Mouse (Mus musculus) hindbrain, embryonic 16.5 days (tissue): ENCODE measurements around the gene Zfp422. TPM values are rescaled to one million over a fixed set of nuclear protein-coding genes. Genes with fewer than 3 reads are reported as not detected.
"Not testable (repeated sequence)": the region's sequence is repeated elsewhere in the genome, so short reads cannot be mapped to it uniquely, and the experiment has no call there.

Source experiments
- ATAC-seq: fragments of 200-750 bp; cut with Nextera tagmentation; 2 replicates; pipeline ENCODE4 v1.8.0; 2017; ENCODE audit warnings: moderate TSS enrichment, moderate library complexity
- H3K27ac ChIP-seq: fragments of 300-500 bp; sonication (generic); 2 replicates; pipeline ENCODE4 v1.5.1; 2014; ENCODE audit warnings: low read depth, mild to moderate bottlenecking, control low read depth, low read length, moderate library complexity
- H3K27me3 ChIP-seq: fragments of 300-500 bp; sonication (generic); replicated peaks from 2 replicates; pipeline ENCODE4 v1.6.1; 2014; ENCODE audit warnings: low read length; ENCODE audit not compliant: control insufficient read depth, insufficient read depth
- H3K36me3 ChIP-seq: fragments of 300-500 bp; sonication (generic); 2 replicates; pipeline ENCODE4 v1.6.1; 2014; ENCODE audit warnings: mild to moderate bottlenecking, low read length, moderate library complexity, mixed read lengths; ENCODE audit not compliant: control insufficient read depth, insufficient read depth
- H3K4me1 ChIP-seq: fragments of 300-500 bp; sonication (generic); 2 replicates; pipeline ENCODE4 v1.6.1; 2014; ENCODE audit warnings: low read depth, low read length; ENCODE audit not compliant: control insufficient read depth, insufficient read depth
- H3K4me2 ChIP-seq: fragments of 300-500 bp; sonication (generic); 2 replicates; pipeline ENCODE4 v1.6.1; 2014; ENCODE audit warnings: mild to moderate bottlenecking, low read length, control low read depth, moderate library complexity
- H3K4me3 ChIP-seq: fragments of 300-500 bp; sonication (generic); 2 replicates; pipeline ENCODE4 v1.5.1; 2014; ENCODE audit warnings: mild to moderate bottlenecking, low read length, control low read depth, moderate library complexity
- H3K9ac ChIP-seq: fragments of 300-500 bp; sonication (generic); 2 replicates; pipeline ENCODE4 v1.6.1; 2014; ENCODE audit warnings: low read depth, mild to moderate bottlenecking, control low read depth, low read length, moderate library complexity
- H3K9me3 ChIP-seq: fragments of 300-500 bp; sonication (generic); 2 replicates; pipeline ENCODE4 v1.6.1; 2014; ENCODE audit warnings: mild to moderate bottlenecking, low read length, moderate library complexity; ENCODE audit not compliant: control insufficient read depth
- WGBS: fragments of 180-500 bp; shearing (Covaris S2); extraction: QIAGEN DNeasy Blood & Tissue Kit; methylation state at CpG from one replicate; pipeline ENCODE4 v1.1.7; 2014; 5-methylcytosine and 5-hydroxymethylcytosine counted together
- microRNA-seq: library from miRNA; unstranded; fragments of <30 nt; microRNA quantifications from one replicate; pipeline ENCODE4, GENCODE M21; 2017
- polyA plus RNA-seq: library from polyadenylated mRNA; unstranded; fragments of >200 nt; fragmentation: Nextera tagmentation; extraction: Ambion mirVana; gene quantifications from 2 replicates; pipeline ENCODE4 v1.2.1, GENCODE M21; 2015

Zfp422 gene
- polyA plus RNA-seq, 1 experiment from 2014 or later = 120 TPM

DNA sequence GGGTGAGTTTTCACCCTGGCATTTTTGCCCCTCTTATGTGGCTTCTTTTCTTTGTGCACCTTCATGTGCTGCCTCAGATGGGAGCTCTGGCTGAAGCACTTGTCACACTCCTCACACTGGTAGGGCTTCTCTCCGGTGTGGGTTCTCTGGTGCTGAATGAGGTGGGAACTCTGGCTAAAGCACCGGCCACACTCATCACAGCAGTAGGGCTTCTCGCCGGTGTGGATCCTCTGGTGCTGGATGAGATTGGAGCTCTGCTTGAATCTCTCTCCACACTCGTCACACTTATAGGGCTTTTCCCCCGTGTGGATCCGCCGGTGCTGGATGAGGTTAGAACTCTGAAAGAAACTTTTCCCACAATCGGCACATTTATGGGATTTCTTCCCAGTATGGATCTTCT, 2.4 kb downstream of the Zfp422 start:
- not testable (repeated sequence) for H3K27me3 ChIP-seq, H3K4me2 ChIP-seq, ATAC-seq, H3K4me3 ChIP-seq, H3K27ac ChIP-seq, H3K9me3 ChIP-seq, H3K4me1 ChIP-seq, H3K9ac ChIP-seq, H3K36me3 ChIP-seq
- 97% methylated on average over 9 of the region's 9 CpGs for WGBS

DNA sequence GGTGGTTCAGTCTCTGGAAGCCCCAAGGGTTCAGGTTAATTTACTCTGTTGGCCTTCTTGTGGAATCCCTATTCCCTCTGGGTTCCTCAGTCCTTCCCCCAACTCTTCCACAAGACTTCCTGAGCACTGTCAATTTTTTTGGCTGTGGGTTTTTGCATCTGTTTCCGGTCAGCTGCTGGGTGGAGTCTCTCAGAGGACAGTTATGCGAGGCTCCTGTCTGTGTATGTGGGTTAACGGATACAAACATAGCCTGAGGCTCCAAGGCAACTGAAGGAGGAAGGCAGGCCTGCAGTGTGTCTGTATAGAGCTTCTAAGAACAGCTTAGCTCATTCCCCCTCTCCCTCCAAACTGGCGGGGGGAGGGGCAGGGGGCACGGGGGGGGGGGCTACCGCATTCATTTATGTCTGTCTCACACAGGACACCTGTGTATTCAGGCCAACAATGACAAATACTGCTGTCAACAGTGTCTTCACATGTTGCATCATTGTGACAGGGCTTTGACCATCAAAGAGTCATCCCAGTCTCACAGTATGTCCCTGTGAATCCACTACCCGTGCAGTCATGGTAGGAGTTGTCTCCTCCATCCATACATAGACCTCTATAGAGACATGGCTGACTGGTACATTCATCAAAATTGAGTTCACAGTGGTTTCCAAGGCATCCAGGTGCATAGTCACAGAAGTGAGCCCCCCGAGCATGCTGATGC, 7.3 kb downstream of the Zfp422 start:
- 67% methylated on average over 8 of the region's 8 CpGs for WGBS

DNA sequence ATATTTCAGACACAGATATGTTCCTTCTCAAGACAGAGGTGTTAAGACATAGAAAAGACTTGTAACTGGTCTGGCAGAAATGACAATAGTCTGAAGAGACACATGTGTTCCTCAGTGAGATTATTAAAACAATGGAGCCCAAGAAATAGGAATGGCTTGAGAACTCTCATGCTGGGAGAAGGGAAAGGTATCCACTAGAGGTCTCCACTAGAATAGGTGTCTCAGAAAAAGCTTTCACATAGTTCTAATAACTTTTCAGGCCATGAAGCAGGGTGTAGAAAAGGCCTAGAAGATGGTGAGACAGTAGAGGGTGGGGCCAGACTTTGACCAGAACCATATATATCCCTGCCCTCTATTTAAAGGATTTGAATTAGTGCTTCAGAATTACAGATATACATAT, 10.7 kb downstream of the Zfp422 start:
- H3K27me3 ChIP-seq = no peaks in the 10 kb centered on the region
- H3K9ac ChIP-seq = no peak overlapping the region
- H3K9me3 ChIP-seq = no peaks in the 10 kb centered on the region
- H3K4me3 ChIP-seq = no peak overlapping the region
- H3K36me3 ChIP-seq = no peaks in the 10 kb centered on the region
- H3K4me1 ChIP-seq = no peaks in the 10 kb centered on the region
- no peak for ATAC-seq
- H3K27ac ChIP-seq = no peak overlapping the region
- no peak overlapping the region for H3K4me2 ChIP-seq

More for the DNA sequence above, 7.3 kb downstream of the Zfp422 start:
- H3K27ac ChIP-seq = no peak overlapping the region
- H3K36me3 ChIP-seq = 0 out of 2 replicates have a peak, but pooled peaks cover 3% of the 10 kb centered on the region
- no peak overlapping the region for H3K4me3 ChIP-seq
- no peaks in the 10 kb centered on the region for H3K27me3 ChIP-seq
- H3K4me2 ChIP-seq = no peak overlapping the region
- no peaks in the 10 kb centered on the region for H3K9me3 ChIP-seq
- no peaks in the 10 kb centered on the region for H3K4me1 ChIP-seq
- no peak for ATAC-seq
- H3K9ac ChIP-seq = no peak overlapping the region

DNA sequence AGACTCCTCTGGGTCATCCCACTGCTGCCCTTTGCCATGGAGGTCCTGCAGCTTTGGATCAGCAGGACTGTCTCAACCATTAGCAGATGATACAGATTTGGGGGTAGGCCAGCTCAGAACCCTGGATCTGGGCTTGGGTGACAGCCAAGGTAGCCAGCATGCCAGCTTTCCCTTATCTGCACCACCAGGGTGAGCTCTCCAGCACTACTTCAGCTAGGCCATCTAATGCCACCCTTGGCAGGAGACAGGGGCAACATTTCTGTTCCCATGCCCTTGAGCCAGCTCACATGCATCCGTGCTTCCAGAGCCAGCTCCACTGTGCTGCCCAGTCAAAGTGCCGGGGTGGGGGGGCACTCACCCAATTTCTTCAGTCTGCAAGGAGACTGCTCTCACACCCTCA, 13.1 kb downstream of the Zfp422 start:
- WGBS = 85% methylated on average over 2 of the region's 2 CpGs
- no peak overlapping the region for H3K4me2 ChIP-seq

DNA sequence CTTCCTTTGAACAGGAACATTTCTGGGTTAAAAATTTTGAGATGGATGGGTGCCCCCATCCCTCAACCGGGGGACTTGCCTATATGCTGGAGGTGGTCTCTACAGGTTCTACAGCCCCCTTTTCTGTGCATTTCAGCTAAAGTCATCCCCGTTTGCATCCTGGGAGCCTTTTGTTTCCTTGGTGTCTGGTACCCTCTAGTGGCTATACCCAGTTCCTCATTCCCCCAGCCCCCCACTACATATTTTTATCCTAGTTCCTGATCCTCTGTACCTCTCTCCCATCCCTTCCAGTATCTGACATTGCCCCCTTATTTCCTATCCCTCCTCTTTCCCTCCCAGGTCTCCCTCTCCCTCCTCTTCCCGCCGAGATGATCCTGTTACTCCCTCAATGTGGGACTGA, 21.6 kb downstream of the Zfp422 start:
- no peak overlapping the region for H3K4me2 ChIP-seq

More for the DNA sequence above, 13.1 kb downstream of the Zfp422 start:
- Histone ChIP-seq H3K36me3 (no peaks in the 10 kb centered on the region), H3K4me1 (no peaks in the 10 kb centered on the region), H3K9ac (no peak overlapping the region), H3K27ac (no peak overlapping the region), H3K27me3 (no peaks in the 10 kb centered on the region), H3K4me3 (no peak overlapping the region), H3K9me3 (no peaks in the 10 kb centered on the region)
- ATAC-seq = no peak

DNA sequence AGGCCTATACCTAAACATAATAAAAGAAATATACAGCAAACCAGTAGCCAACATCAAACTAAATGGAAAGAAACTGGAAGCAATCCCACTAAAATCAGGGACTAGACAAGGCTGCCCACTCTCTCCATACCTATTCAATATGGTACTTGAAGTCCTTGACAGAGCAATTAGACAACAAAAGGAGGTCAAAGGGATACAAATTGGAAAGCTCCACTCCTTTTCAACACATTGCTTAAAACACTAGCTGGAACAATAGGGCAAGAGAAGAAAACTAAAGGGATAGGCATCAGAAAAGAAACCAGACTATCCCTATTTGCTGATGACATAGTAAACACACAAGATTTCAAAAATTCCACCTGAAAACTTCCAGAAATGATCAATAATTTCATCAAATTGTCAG, 27.8 kb downstream of the Zfp422 start:
- not testable (repeated sequence) for H3K9me3 ChIP-seq, H3K27ac ChIP-seq, ATAC-seq, H3K4me1 ChIP-seq, H3K9ac ChIP-seq, H3K4me3 ChIP-seq, H3K36me3 ChIP-seq, H3K27me3 ChIP-seq, H3K4me2 ChIP-seq

More for the DNA sequence above, 21.6 kb downstream of the Zfp422 start:
- Histone ChIP-seq H3K27ac (no peak overlapping the region), H3K27me3 (no peaks in the 10 kb centered on the region), H3K9ac (no peak overlapping the region), H3K9me3 (no peaks in the 10 kb centered on the region), H3K4me1 (no peaks in the 10 kb centered on the region), H3K4me3 (no peak overlapping the region), H3K36me3 (no peaks in the 10 kb centered on the region)
- 43% methylated on average over 4 of the region's 4 CpGs for WGBS
- no peak for ATAC-seq

DNA sequence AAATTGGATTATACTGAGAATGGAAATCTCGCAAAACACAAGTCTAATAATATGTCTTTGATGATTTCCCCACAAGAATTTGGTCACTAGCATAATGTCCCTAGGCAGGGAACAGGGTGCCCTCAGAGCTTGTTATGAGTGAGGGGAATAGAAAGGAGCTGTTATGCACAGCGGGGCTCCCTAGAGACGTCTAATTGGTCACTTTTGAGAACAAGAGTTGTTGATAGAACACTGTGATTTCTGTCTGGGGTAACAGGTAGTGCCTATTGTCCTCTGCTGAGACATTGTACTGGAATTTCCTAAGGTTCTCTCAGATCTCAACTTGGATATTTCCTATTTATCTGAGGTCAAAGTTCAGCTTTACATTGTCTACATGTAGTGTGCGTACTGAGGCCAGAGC, 44.7 kb downstream of the Zfp422 start, which contains the start of gene Olfr215:
Gene Olfr215 (minus strand): TSS at position 101 of the 400 bp plus-strand sequence.
- Histone ChIP-seq H3K27ac (no peak within 1 kb of the TSS), H3K4me3 (no peak within 1 kb of the TSS), H3K4me2 (no peak within 1 kb of the TSS), H3K4me1 (no peaks in the 10 kb centered on the region), H3K36me3 (no peaks in the 10 kb centered on the region), H3K9me3 (no peaks in the 10 kb centered on the region), H3K27me3 (no peaks in the 10 kb centered on the region), H3K9ac (no peak within 1 kb of the TSS)
- WGBS = 64% methylated on average over 4 of the region's 4 CpGs
- no peak for ATAC-seq

Small RNAs within 50 kb of the gene (microRNA-seq; reads per million reads assigned to microRNA genes)
- 1.5 reads per million for gene Mir7043

Other genes with a start within 250 kb of the Zfp422 start
- 0.65 and 0.94 TPM in 2 replicates for gene Alox5, start 167.8 kb downstream of the Zfp422 start, polyA plus RNA-seq
- not detected in 2 replicates for gene Olfr211, start 139.9 kb downstream of the Zfp422 start, polyA plus RNA-seq
- gene Olfr212, start 122.5 kb downstream of the Zfp422 start, polyA plus RNA-seq = not detected in 2 replicates
- gene Olfr213, start 90.5 kb downstream of the Zfp422 start, polyA plus RNA-seq = not detected in 2 replicates
- gene Gm5580, start 77.9 kb downstream of the Zfp422 start, polyA plus RNA-seq = 0.22 and 0.96 TPM in 2 replicates
- gene Olfr214, start 74.8 kb downstream of the Zfp422 start, polyA plus RNA-seq = not detected in 2 replicates
- not detected in 2 replicates for gene Olfr215, start 44.8 kb downstream of the Zfp422 start, polyA plus RNA-seq
- 11.4 and 17.6 TPM in 2 replicates for gene Depp1, start 21.6 kb upstream of the Zfp422 start, polyA plus RNA-seq
- 30.3 and 30.8 TPM in 2 replicates for gene Rassf4, start 45.0 kb upstream of the Zfp422 start, polyA plus RNA-seq
- 2.5 and 5.4 TPM in 2 replicates for gene Tmem72, start 87.9 kb upstream of the Zfp422 start, polyA plus RNA-seq